Comparison of ENCODE assay signal across 10 mouse cellular contexts in genomic region chr1:155721443-155721842, GRCm38 (mm10). TPM values are rescaled to one million over a fixed set of nuclear protein-coding genes. Genes with fewer than 3 reads are reported as not detected.
DNase-seq lines count a peak whose midpoint lies in the region; ATAC-seq and TF ChIP-seq lines count a peak whose summit lies in the region.
"Had no signal": no experiment of that assay in that cellular context is flagged by ENCODE, and none has a peak within 500 bp of the region (broad histone marks: within the 10 kb centered on the region; RNA-seq: fewer than 3 reads in every experiment).

No protein-coding gene starts in this region.

- WGBS in neural tube, embryonic 15.5 days = 26% methylated on average over 8 of the region's 8 CpGs
- 32% methylated on average over 8 of the region's 8 CpGs for WGBS in liver, embryonic 14.5 days (ENCODE audit: insufficient replicate concordance)

- no peak for ATAC-seq in neural tube, embryonic 15.5 days (ENCODE audit: low FRiP score)
- ATAC-seq in liver, embryonic 14.5 days (ENCODE audit: insufficient read depth) = no peak

- H3K27ac ChIP-seq in neural tube, embryonic 15.5 days (replicated peaks) = no peak overlapping the region
- no peak overlapping the region for H3K27ac ChIP-seq in liver, embryonic 14.5 days
- H3K27ac ChIP-seq: lung, embryonic 15.5 days had no signal

- peaks cover 39% of the 10 kb centered on the region for H3K27me3 ChIP-seq in neural tube, embryonic 15.5 days (replicated peaks)
- peaks cover 6% of the 10 kb centered on the region; the same call in 1 of the 2 replicates for H3K27me3 ChIP-seq in liver, embryonic 14.5 days (ENCODE audit: control insufficient read depth, insufficient read depth, low read length)

- peak; percentile 62 for TF ChIP-seq CTCF in liver, embryonic 14.5 days (IDR thresholded peaks at IDR 0.05; ENCODE audit: low read depth)

- H3K9ac ChIP-seq in neural tube, embryonic 15.5 days (replicated peaks) = no peak overlapping the region
- H3K9ac ChIP-seq in liver, embryonic 14.5 days (replicated peaks) = no peak overlapping the region
- H3K9ac ChIP-seq: lung, embryonic 15.5 days had no signal

- intact Hi-C loops in gastrocnemius, postnatal 14 days (cut with DNase I; ENCODE audit: low total_unique reads) = no loop called here

- H3K4me3 ChIP-seq in neural tube, embryonic 15.5 days (replicated peaks) = no peak overlapping the region
- H3K4me3 ChIP-seq in liver, embryonic 14.5 days (ENCODE audit: insufficient read depth in 1 of 2, low read depth in 2 of 2, low read length in 2 of 2) = no peak overlapping the region
- H3K4me3 ChIP-seq: lung, embryonic 15.5 days had no signal

- no peak for TF ChIP-seq EP300 in liver, embryonic 14.5 days (IDR thresholded peaks at IDR 0.05; ENCODE audit: low read depth)

- peaks cover 12% of the 10 kb centered on the region for H3K4me1 ChIP-seq in neural tube, embryonic 15.5 days
- H3K4me1 ChIP-seq in liver, embryonic 14.5 days (replicated peaks; ENCODE audit: control insufficient read depth in 2 of 2, insufficient read depth in 2 of 2, low read length in 1 of 2) = no peaks in the 10 kb centered on the region
- H3K4me1 ChIP-seq: lung, embryonic 15.5 days had no signal

- H3K9me3 ChIP-seq in neural tube, embryonic 15.5 days (replicated peaks) = no peaks in the 10 kb centered on the region
- H3K9me3 ChIP-seq in liver, embryonic 14.5 days (ENCODE audit: control insufficient read depth, low read length) = no peaks in the 10 kb centered on the region
- H3K9me3 ChIP-seq: lung, embryonic 15.5 days had no signal

- H3K4me2 ChIP-seq in neural tube, embryonic 15.5 days = no peak overlapping the region
- H3K4me2 ChIP-seq in liver, embryonic 14.5 days (ENCODE audit: low read depth) = no peak overlapping the region
- H3K4me2 ChIP-seq: lung, embryonic 15.5 days had no signal

- DNase-seq in gastrocnemius, postnatal 10 days = peak; percentile 49
- DNase-seq in gastrocnemius, postnatal 14 days = no peak
- peak; percentile 61 for DNase-seq in neural tube, embryonic 10.5 days (ENCODE audit: extremely low spot score, low spot score)
- DNase-seq in brain, adult 2 months (ENCODE audit: low read depth, low spot score) = peak; percentile 66
- DNase-seq in liver, embryonic 14.5 days (ENCODE audit: low read depth in 3 of 3, low spot score in 3 of 3) = peak in 1 of 3 experiments; percentile 22
- peak; percentile 32 for DNase-seq in thymus, postnatal 14 days
- DNase-seq in urinary bladder, adult 18-20 months (ENCODE audit: low spot score in 2 of 2) = no peak

- H3K36me3 ChIP-seq in neural tube, embryonic 15.5 days = no peaks in the 10 kb centered on the region
- H3K36me3 ChIP-seq in liver, embryonic 14.5 days (replicated peaks; ENCODE audit: control insufficient read depth, insufficient read depth, low read depth) = no peaks in the 10 kb centered on the region
- H3K36me3 ChIP-seq: lung, embryonic 15.5 days had no signal

RNA-seq across cellular contexts. Expression of gene Lhx4, which starts 30.0 kb away (rescaled TPM):
- not detected for total RNA-seq in gastrocnemius, postnatal 10 days (2021)
- not detected for total RNA-seq in gastrocnemius, postnatal 14 days (2021)
- 3.5 and 5.0 TPM in 2 replicates for polyA plus RNA-seq in neural tube, embryonic 15.5 days (2015; fragmentation: Nextera tagmentation; extraction: Ambion mirVana)
- polyA plus RNA-seq in liver, embryonic 14.5 days (2012; rRNA removed) = not detected in 2 replicates
- polyA plus RNA-seq in liver, embryonic 14.5 days (2014; fragmentation: Nextera tagmentation; extraction: Ambion mirVana) = not detected in 2 replicates
- polyA plus RNA-seq: heart, embryonic 16.5 days; lung, embryonic 15.5 days had no signal

Comparison
In these comparisons a context has a peak if more than half of its experiments do, and no peak if none do; other contexts are left out.
1. DNase-seq: peak in gastrocnemius, postnatal 10 days (single experiment), neural tube, embryonic 10.5 days (single experiment), brain, adult 2 months (single experiment) and thymus, postnatal 14 days (single experiment); none in gastrocnemius, postnatal 14 days (single experiment) and urinary bladder, adult 18-20 months (0 of 2).